Mouse (Mus musculus): ENCODE data around the gene Pycard. TPM values are rescaled to one million over a fixed set of nuclear protein-coding genes. Genes with fewer than 3 reads are reported as not detected.

Gene Pycard
- polyA plus RNA-seq (2014; fragmentation: Illumina TruSeq; extraction: RNeasy Lipid Tissue Mini Kit (QIAGEN cat#74804); ENCODE audit: low read depth, low replicate concordance), result 6.6 TPM

GRCm38 (mm10) chr7:127993341-127993977 is at the start of gene Pycard:
Gene Pycard, minus strand, starts transcription at chr7:127993867.

DNA sequence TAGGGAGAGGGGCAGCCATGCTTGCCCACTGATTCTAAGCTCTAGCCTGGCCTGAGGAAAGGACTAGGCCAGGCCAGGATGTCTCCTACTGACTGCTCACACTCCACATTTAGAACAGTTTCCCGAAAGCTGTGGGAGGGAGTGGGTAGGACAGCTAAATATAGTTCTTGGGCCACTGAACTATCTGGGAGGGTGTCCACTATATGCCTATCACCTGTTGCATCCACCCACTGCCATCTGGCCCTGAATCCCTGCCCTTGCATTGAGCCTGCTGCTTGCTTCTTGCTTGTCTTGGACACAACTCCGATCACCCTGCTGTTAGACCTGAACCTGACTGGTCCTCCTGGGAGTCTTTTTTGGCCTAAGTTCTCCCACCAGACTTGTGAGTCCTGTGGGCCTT is 10.0 kb upstream of the Pycard start, which contains the start of gene Trim72:
TSS of gene Trim72 (plus strand) at position 262 of the 400 bp plus-strand sequence.

GRCm38 (mm10) chr7:127967004-127967921 is 26.4 kb downstream of the Pycard start, which contains the start of gene Fus:
Gene Fus, plus strand, starts transcription at chr7:127967457.

GRCm38 (mm10) chr7:127946470-127947023 is 47.1 kb downstream of the Pycard start, which contains the start of gene Prss36:
Gene Prss36, minus strand, starts transcription at chr7:127946725.

Other genes with a start within 250 kb of the Pycard start
- gene Fbxl19, start 249.3 kb downstream of the Pycard start, polyA plus RNA-seq (2014; fragmentation: Illumina TruSeq; extraction: RNeasy Lipid Tissue Mini Kit (QIAGEN cat#74804); ENCODE audit: low read depth, low replicate concordance), result 0.28 TPM
- gene Orai3, start 224.1 kb downstream of the Pycard start, polyA plus RNA-seq (2014; fragmentation: Illumina TruSeq; extraction: RNeasy Lipid Tissue Mini Kit (QIAGEN cat#74804); ENCODE audit: low read depth, low replicate concordance), result 3.0 TPM
- 4.2 TPM for gene Setd1a, start 217.2 kb downstream of the Pycard start, polyA plus RNA-seq (2014; fragmentation: Illumina TruSeq; extraction: RNeasy Lipid Tissue Mini Kit (QIAGEN cat#74804); ENCODE audit: low read depth, low replicate concordance)
- not detected for gene Gm49388, start 208.3 kb downstream of the Pycard start, polyA plus RNA-seq (2014; fragmentation: Illumina TruSeq; extraction: RNeasy Lipid Tissue Mini Kit (QIAGEN cat#74804); ENCODE audit: low read depth, low replicate concordance)
- gene Hsd3b7, start 193.3 kb downstream of the Pycard start, polyA plus RNA-seq (2014; fragmentation: Illumina TruSeq; extraction: RNeasy Lipid Tissue Mini Kit (QIAGEN cat#74804); ENCODE audit: low read depth, low replicate concordance), result 9.7 TPM
- gene Stx4a, start 169.6 kb downstream of the Pycard start, polyA plus RNA-seq (2014; fragmentation: Illumina TruSeq; extraction: RNeasy Lipid Tissue Mini Kit (QIAGEN cat#74804); ENCODE audit: low read depth, low replicate concordance), result 8.2 TPM
- 0.16 TPM for gene Stx1b, start 169.3 kb downstream of the Pycard start, polyA plus RNA-seq (2014; fragmentation: Illumina TruSeq; extraction: RNeasy Lipid Tissue Mini Kit (QIAGEN cat#74804); ENCODE audit: low read depth, low replicate concordance)
- gene Zfp646, start 117.6 kb downstream of the Pycard start, polyA plus RNA-seq (2014; fragmentation: Illumina TruSeq; extraction: RNeasy Lipid Tissue Mini Kit (QIAGEN cat#74804); ENCODE audit: low read depth, low replicate concordance), result 4.8 TPM
- gene Zfp668, start 117.0 kb downstream of the Pycard start, polyA plus RNA-seq (2014; fragmentation: Illumina TruSeq; extraction: RNeasy Lipid Tissue Mini Kit (QIAGEN cat#74804); ENCODE audit: low read depth, low replicate concordance), result 0.77 TPM
- 0.20 TPM for gene Prss53, start 102.9 kb downstream of the Pycard start, polyA plus RNA-seq (2014; fragmentation: Illumina TruSeq; extraction: RNeasy Lipid Tissue Mini Kit (QIAGEN cat#74804); ENCODE audit: low read depth, low replicate concordance)
- not detected for gene Gm21974, start 98.4 kb downstream of the Pycard start, polyA plus RNA-seq (2014; fragmentation: Illumina TruSeq; extraction: RNeasy Lipid Tissue Mini Kit (QIAGEN cat#74804); ENCODE audit: low read depth, low replicate concordance)
- gene Vkorc1, start 98.2 kb downstream of the Pycard start, polyA plus RNA-seq (2014; fragmentation: Illumina TruSeq; extraction: RNeasy Lipid Tissue Mini Kit (QIAGEN cat#74804); ENCODE audit: low read depth, low replicate concordance), result 72.8 TPM
- 4.9 TPM for gene Bckdk, start 89.8 kb downstream of the Pycard start, polyA plus RNA-seq (2014; fragmentation: Illumina TruSeq; extraction: RNeasy Lipid Tissue Mini Kit (QIAGEN cat#74804); ENCODE audit: low read depth, low replicate concordance)
- 6.3 TPM for gene Kat8, start 81.4 kb downstream of the Pycard start, polyA plus RNA-seq (2014; fragmentation: Illumina TruSeq; extraction: RNeasy Lipid Tissue Mini Kit (QIAGEN cat#74804); ENCODE audit: low read depth, low replicate concordance)
- 4.9 TPM for gene Prss8, start 63.8 kb downstream of the Pycard start, polyA plus RNA-seq (2014; fragmentation: Illumina TruSeq; extraction: RNeasy Lipid Tissue Mini Kit (QIAGEN cat#74804); ENCODE audit: low read depth, low replicate concordance)
- not detected for gene Prss36, start 47.1 kb downstream of the Pycard start, polyA plus RNA-seq (2014; fragmentation: Illumina TruSeq; extraction: RNeasy Lipid Tissue Mini Kit (QIAGEN cat#74804); ENCODE audit: low read depth, low replicate concordance)
- gene Fus, start 26.4 kb downstream of the Pycard start, polyA plus RNA-seq (2014; fragmentation: Illumina TruSeq; extraction: RNeasy Lipid Tissue Mini Kit (QIAGEN cat#74804); ENCODE audit: low read depth, low replicate concordance), result 363 TPM
- gene Trim72, start 10.1 kb upstream of the Pycard start, polyA plus RNA-seq (2014; fragmentation: Illumina TruSeq; extraction: RNeasy Lipid Tissue Mini Kit (QIAGEN cat#74804); ENCODE audit: low read depth, low replicate concordance), result not detected
- gene Itgam, start 68.8 kb upstream of the Pycard start, polyA plus RNA-seq (2014; fragmentation: Illumina TruSeq; extraction: RNeasy Lipid Tissue Mini Kit (QIAGEN cat#74804); ENCODE audit: low read depth, low replicate concordance), result 0.69 TPM
- not detected for gene Gm49368, start 68.8 kb upstream of the Pycard start, polyA plus RNA-seq (2014; fragmentation: Illumina TruSeq; extraction: RNeasy Lipid Tissue Mini Kit (QIAGEN cat#74804); ENCODE audit: low read depth, low replicate concordance)
- gene Itgax, start 135.7 kb upstream of the Pycard start, polyA plus RNA-seq (2014; fragmentation: Illumina TruSeq; extraction: RNeasy Lipid Tissue Mini Kit (QIAGEN cat#74804); ENCODE audit: low read depth, low replicate concordance), result 0.93 TPM
- gene Itgad, start 160.5 kb upstream of the Pycard start, polyA plus RNA-seq (2014; fragmentation: Illumina TruSeq; extraction: RNeasy Lipid Tissue Mini Kit (QIAGEN cat#74804); ENCODE audit: low read depth, low replicate concordance), result not detected
- gene Cox6a2, start 212.5 kb upstream of the Pycard start, polyA plus RNA-seq (2014; fragmentation: Illumina TruSeq; extraction: RNeasy Lipid Tissue Mini Kit (QIAGEN cat#74804); ENCODE audit: low read depth, low replicate concordance), result not detected
- gene Armc5, start 243.5 kb upstream of the Pycard start, polyA plus RNA-seq (2014; fragmentation: Illumina TruSeq; extraction: RNeasy Lipid Tissue Mini Kit (QIAGEN cat#74804); ENCODE audit: low read depth, low replicate concordance), result 1.2 TPM
- gene 9130023H24Rik, start 244.2 kb upstream of the Pycard start, polyA plus RNA-seq (2014; fragmentation: Illumina TruSeq; extraction: RNeasy Lipid Tissue Mini Kit (QIAGEN cat#74804); ENCODE audit: low read depth, low replicate concordance), result 7.5 TPM

Data from kidney, adult 10 weeks (tissue).